Mouse (Mus musculus): ENCODE results near the gene Dbx1. TPM values are rescaled to one million over a fixed set of nuclear protein-coding genes. Genes with fewer than 3 reads are reported as not detected.

Dbx1 gene
- total RNA-seq, 2 experiments from 2014 or later, result not detected

DNA sequence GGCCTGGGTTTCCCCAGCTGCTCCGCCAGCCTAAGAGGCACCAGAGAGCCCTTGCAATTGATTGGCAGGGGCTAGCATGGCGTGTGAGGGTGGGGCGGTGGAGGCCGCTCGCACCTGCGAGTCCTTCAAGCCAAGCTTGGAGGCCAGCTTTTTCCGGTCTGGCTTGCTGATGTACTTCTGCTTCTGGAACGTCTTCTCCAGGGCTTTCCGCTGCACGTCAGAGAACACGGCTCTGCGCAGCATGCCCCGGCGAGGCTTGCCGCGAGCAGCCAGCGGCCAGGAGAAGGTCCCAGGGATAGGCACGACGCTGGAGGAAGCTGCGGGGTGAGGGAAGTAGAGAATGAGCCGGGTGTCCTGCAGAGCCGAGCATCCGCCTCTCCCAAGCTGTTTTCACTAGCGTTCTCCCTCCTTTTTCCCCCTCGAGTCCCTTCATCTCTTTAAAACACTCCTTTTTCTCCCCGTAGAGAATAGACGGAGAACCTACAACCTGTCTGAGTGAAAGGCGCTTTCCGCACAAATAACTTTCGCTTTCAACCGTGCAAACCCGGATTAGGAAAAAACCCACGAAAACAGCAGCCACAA lies 3.2 kb downstream of the Dbx1 start:
- intact Hi-C loops (cut with DNase I), result no loop called here
- peak; percentile 9 to 16 for DNase-seq

DNA sequence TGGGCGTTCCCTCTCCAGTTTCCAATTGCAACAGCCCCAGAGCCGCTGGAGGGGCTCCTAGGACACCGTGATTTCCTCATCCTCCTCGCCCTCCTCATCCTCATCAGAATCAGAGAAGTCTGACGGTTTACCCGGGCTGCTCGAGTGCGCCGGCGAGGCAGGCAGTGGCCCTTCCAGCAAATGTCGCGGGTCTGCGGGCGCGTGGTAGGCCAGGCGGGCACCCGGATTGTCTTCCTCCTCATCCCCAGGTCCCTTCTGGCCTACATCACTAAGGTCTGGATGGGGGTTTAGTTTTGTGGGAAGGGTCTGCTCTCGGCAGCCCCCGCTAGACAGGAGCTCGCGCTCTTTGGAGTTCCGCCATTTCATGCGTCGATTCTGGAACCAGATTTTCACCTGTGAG lies 4.3 kb downstream of the Dbx1 start:
- DNase-seq, result no peak
- intact Hi-C loops (cut with DNase I), result no loop called here

DNA sequence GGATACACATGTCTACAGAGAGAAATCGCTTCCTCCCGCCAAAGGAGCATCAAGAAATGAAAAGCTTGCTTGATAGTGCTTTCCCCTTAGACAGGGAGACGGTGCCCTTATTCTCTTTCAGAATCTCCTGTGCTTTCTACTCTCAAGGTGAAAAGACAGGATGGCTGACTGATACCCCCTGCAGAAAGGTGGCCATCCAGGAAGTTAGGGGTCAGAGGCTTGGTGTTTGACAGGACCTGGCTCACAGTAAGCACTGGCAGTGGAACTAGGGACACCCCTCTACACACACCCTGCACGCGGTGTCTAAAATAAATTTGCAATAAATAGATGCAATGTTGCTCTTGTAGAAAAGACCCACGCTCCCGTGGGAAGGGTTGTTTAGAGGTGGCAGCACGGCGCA lies 4.8 kb downstream of the Dbx1 start:
- intact Hi-C loops (cut with DNase I), result no loop called here
- no peak for DNase-seq

DNA sequence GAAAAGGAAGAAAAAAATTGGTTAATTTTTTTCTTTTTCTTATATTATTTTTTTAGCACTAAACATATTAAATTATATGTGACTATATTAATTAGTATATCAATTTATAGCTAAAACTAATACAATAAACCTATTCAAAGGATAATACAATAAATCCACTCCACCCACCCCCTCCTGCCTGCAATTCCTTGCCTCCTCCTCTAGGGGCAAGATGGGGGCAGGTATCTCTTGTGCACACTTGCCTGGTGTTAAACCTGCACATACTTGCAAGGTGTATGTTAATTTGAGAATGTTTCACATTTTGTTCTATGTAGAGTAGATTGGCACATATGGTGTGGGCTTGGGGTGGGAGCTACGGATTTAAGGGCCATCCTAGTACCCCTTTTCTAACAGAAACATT lies 16.5 kb downstream of the Dbx1 start:
- no peak for DNase-seq
- intact Hi-C loops (cut with DNase I), result no loop called here

DNA sequence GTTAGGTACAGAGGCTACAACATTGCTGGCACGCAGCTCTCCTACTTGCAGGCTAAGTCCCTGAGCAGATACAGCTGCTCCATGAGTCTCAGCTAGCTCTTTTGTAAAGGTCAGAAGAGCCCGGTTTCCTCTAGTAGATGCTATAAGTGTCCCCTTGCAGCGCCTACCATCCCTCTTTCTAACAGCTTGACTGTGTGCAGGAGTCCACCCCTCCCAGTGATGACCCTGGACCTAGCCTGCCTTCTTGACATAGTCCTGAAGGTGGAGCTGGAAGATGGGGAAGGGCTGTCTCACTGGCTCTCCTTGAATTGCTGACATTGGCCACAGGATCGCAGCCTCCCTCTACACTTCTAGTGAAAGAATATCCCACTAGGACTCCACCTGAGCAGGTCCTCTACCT lies 19.6 kb downstream of the Dbx1 start:
- no peak for DNase-seq
- intact Hi-C loops (cut with DNase I), result loop anchor here (5.0 kb wide), 1 partner anchor 305 kb away; no protein-coding TSS in a partner anchor

DNA sequence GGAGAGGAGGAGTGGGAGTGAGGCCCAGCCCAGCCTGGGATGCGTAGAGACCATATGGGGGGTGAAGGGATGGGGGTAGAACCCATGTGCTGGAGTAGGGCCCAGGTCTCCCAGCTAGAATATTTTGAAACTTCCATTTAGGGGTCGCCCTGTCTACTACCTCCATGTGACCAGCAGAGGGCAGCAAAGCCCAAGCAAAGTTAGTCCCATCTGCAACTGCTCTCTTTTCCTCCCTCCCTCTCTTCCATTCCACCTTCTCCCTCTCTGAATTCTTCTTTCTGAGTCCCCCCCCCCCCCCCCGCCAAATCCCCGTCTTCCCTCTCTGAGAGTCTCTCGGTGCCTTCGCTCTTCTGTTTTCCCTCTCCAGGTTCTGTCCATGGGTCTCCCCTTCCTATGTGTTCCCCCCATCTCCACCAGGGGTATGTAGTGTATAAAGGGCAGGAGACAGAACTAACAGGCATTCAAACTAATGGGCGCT lies 20.4 kb downstream of the Dbx1 start:
- intact Hi-C loops (cut with DNase I), result loop anchor here (1.0 to 5.0 kb wide), 2 partner anchors 138 to 306 kb away; no protein-coding TSS in a partner anchor

DNA sequence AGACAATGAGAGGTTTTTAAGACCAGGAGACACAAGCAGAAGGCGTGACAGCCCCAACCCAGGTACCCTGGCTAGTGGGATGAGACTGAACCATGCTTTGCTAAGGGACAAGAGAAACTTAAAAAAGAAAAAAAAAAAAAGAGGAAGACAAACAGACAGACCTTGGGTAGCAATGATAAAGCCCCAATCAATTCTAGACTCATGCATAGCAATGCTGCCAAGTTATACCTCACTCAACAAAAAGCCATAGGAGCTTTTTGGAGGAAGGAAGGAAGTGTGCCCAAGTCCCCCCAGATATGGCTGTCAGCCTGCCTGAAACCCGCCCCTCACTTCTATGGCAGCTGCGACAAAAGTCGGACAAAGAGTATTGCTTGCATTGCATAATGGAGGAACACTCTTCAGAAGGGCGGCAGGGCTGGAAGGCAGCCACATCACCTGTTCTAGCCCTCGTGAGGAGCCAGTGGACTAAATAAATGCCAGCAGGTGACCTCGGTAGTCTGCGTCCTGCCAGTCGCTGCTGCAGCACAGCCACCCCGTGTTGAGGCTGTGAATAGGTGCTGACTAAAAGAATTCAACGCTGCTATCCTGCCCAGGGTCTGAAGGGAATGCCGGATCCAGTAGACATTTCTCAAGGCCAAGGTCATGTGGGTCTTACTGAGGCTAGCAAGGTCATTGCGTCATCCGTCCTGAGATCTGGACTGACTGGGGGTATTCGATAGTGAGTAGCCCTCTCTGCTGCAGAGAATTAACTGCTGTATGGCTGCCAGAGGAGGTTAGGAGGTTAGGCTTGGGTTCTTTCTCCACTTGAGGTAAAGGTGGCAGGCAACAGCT lies 31.5 kb downstream of the Dbx1 start:
- intact Hi-C loops (cut with DNase I), result loop anchor here (5.0 to 10.0 kb wide), 2 partner anchors 113 to 470 kb away; no protein-coding TSS in a partner anchor
- peak; percentile 25 to 27 for DNase-seq

More for the DNA sequence above, 20.4 kb downstream of the Dbx1 start:
- peak; percentile 71 to 79 for DNase-seq

DNA sequence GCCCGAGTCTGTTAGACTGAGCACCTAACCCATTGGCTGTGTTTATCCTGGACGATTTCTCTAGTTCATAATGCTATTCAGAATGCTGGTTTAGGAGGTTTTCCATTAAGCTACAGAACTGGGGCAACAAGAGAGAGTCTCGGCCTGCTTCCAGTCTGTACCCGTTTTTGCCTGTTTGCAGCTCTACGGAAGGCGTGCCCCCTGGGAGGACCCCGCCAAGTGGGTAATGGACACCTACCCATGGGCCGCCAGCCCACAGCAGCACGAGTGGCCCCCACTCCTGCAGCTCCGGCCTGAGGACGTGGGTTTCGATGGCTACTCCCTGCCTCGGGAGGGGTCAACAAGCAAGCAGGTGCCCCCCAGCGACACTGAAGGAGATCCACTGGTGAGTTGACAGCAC lies 32.4 kb downstream of the Dbx1 start:
- intact Hi-C loops (cut with DNase I), result loop anchor here (5.0 to 10.0 kb wide), 2 partner anchors 112 to 469 kb away; no protein-coding TSS in a partner anchor
- DNase-seq, result no peak

DNA sequence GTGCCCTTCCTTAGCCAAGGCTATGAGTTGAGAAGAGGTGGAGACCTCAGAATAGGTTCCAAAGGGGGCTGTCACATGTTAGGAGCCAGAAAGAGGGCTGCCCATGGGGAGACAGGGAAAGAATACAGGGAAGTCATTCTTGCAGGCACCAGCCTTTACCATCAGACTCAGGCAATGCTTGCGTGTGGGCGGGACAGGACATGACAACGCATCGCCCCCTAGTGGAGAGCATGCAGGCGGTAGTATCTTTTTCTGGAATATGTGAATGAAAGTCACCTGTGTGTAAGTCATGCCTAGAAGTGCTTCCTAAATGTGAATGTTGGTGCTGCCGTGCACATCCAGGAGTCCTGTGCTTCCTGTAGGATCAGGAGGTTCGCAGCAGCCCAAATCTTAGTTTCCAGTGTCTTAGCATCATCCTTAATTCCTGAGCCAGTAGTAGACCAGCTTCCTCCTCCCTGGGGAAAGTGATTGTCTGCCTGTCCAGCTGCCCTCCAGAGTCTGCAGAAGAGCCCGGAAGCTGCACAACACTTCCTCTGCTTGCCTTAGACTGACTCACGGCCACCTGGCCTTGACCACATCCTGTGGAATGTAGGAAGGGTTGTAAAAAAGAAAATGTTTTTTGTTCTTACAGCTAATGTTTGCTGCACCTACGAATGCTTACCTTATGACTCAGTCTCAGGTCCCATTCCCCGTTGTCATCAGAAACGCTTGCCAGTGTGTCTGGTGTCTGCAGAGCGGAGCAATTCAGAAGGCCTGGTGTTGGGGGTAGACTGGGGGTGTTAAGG lies 35.3 kb downstream of the Dbx1 start:
- DNase-seq, result peak; percentile 64 to 78
- intact Hi-C loops (cut with DNase I), result loop anchor here (2.0 to 10.0 kb wide), 3 partner anchors 109 to 467 kb away; no protein-coding TSS in a partner anchor

DNA sequence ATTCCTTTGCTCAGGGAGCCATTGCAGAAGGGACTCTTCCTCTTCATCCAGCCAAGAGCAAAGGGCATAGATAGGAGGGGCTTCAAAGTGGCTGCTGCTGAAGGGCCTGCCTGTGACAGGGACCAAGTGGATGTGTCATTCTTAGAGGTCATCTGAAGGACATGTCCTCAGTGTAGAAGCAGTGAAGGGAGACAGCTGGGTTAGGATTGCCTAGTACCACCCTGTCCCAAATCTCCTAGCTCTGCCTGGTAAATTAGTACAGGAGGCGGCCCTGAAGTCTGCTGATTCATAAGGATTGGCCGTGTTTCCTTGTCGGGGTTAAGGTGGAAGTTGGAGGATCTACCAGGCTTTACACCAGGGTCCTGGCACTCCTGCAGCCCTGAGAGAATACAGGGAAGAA lies 36.7 kb downstream of the Dbx1 start:
- DNase-seq, result no peak
- intact Hi-C loops (cut with DNase I), result loop anchor here (2.0 to 10.0 kb wide), 3 partner anchors 108 to 465 kb away; no protein-coding TSS in a partner anchor

DNA sequence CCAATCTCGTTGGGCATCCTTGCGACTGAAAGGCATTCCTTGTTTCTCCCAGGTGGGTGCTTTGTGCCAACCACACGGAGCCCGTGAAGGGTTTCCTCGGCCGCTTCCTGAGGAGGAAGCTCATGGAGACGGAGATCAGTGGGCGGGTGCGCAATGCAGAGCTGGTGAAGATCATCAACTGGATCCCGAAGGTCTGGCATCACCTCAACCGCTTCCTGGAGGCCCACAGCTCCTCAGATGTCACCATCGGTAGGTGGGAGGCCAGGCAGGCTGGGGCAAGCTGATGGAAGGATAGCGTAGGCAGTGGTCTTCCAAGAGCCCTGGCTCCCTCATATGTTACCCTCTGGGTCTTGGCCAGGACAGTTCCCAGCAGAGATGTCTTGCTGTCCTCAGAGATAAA lies 38.4 kb downstream of the Dbx1 start:
- DNase-seq, result no peak
- intact Hi-C loops (cut with DNase I), result no loop called here

DNA sequence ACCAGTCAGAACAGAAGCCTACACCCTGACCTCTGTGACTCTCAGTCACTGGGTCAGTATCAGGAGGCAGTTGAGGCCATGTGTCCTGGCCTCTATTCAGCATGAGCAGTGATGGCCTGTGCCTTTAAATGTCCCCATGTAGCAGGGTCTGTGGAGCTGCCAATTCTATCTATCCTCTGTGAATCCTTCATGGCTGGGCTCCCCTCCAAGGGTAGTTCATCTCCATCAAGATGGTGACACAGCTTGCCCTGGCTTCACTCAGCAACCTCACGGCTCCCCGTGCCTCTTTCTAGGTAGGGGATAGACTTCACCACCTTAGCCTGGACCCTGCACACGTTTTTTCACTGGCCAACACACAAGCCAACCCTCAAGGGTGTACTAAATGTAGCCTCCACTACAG lies 38.9 kb downstream of the Dbx1 start:
- intact Hi-C loops (cut with DNase I), result no loop called here
- no peak for DNase-seq

DNA sequence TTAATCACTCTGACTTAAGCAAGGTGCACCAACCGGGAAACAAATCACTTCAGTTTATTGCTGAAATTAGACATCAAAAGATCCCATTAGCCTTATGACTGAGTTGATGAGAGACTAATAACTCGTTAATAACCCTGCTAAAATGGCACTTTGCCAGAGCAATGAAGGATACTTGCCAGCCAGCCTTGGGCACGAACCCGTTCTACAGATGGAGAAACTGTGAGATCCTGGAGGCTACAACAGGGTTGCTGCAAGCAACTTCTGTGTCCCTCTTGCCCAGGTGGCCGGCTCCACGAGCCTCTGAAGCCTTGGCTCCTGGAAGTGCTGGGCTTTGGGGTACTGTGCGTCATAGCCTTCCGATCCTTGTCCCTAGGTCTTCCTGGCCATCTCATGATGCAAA lies 47.0 kb downstream of the Dbx1 start:
- no peak for DNase-seq
- intact Hi-C loops (cut with DNase I), result no loop called here

DNA sequence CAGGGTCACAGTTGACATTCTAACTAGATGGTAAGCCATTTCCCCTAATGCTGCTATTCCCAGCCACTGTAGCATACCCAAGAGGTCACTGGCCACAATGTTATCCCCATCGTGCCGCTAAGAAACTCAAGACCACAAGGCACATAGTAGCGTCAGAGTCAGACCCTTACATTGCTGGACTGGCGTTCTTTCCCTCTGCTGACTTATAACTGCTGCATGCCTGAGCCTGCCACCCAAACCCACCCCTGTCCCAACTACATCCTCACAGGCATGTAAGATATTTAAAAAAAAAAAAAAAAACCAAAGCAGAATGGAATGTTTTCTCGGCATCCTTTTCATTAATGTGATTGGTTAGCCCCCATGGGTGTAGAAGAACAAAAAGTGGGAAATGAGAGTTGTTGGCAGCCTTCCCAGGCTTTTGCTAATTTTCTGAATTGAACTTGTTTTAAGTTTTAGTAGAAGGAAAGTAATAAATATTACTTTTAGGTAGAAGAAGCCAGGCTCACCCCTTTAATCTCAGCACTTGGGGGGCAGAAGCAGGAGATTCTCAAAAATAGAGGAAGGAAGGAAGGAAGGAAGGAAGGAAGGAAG lies 50.0 kb downstream of the Dbx1 start:
- intact Hi-C loops (cut with DNase I), result no loop called here
- DNase-seq, result no peak

DNA sequence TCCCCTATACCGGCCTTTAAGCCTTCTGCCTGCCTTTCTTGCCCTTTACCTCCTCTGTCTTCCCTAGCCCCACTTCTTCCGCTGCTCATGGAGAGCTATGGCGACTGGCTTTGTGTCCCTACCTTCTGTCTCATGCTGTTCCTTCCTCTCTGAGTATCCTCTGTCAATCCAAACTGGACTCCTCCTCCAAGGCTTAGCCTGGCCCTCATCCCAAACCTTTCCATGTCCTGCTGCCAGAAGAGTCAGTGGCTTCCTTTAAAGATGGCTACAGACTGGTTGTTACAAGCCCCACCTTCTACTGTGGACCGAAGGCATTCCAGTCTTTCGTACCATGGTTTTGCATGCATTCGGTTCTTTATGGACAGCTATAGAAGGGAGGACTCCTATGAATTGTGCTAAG lies 53.5 kb downstream of the Dbx1 start:
- intact Hi-C loops (cut with DNase I), result no loop called here
- DNase-seq, result no peak

DNA sequence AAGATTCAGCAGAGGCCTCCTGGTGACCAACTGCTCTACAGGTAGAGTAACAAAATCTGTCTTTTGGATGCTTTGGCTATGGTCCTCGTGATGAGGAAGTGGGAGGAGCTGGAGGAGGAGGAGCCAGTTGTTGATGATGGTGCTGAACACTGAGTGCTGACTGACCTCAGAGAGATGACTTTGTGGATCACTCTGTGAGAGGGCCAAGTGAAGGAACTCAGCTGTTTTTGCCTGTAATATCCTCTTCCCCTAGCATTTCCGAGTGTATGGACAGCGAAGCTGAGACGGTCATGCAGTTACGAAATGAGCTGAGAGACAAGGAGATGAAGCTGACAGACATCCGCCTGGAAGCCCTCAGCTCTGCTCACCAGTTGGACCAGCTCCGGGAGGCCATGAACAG lies 54.1 kb downstream of the Dbx1 start:
- intact Hi-C loops (cut with DNase I), result no loop called here
- DNase-seq, result no peak

DNA sequence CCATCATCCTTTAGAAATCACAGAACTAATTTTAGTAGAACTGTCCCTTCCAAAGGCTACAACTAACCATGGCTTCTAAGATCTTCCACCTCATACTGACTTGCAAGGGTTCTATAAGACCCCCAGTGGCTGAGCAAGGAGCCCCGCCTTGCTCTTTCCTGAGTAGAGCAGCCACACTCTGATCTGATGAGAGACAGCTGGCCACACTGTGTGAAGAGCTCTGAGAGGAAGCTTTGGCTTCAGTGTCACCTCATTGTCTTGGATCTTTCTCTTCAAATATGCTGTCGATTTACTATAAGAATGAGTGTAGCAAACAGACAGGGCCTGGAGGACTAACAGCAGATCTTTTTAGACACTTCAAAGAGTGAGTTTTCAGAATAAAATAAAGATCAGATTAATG lies 54.7 kb downstream of the Dbx1 start:
- intact Hi-C loops (cut with DNase I), result no loop called here
- no peak for DNase-seq

Measured in heart, postnatal 14 days (tissue).